Mouse (Mus musculus) G1E (cell line): ENCODE results near the gene Edem1.

Source experiments
- CTCF ChIP-seq: IDR thresholded peaks from 2 replicates; pipeline ENCODE4 v1.5.1; 2012; ENCODE audit warnings: low read depth, low read length, inconsistent platforms, mixed read lengths
- GATA1 ChIP-seq: IDR thresholded peaks from 2 replicates; pipeline ENCODE4 v1.6.1; 2012; ENCODE audit warnings: borderline replicate concordance, low read length, inconsistent platforms, mixed read lengths
- GATA2 ChIP-seq: IDR thresholded peaks from 2 replicates; pipeline ENCODE4 v1.6.1; 2012; ENCODE audit warnings: low read depth, low read length, inconsistent platforms, borderline replicate concordance
- POLR2AphosphoS5 ChIP-seq: IDR thresholded peaks from 2 replicates; pipeline ENCODE4 v1.6.1; 2012; ENCODE audit warnings: low read depth, low read length, inconsistent platforms; ENCODE audit not compliant: insufficient replicate concordance
- TAL1 ChIP-seq: conservative IDR thresholded peaks from 2 replicates; pipeline ENCODE4 v1.6.1; 2012; ENCODE audit warnings: low read depth, low read length, inconsistent platforms, mixed read lengths

GRCm38 (mm10) chr6:108858583-108858982 is 30.1 kb downstream of the Edem1 start:
- TF ChIP-seq CTCF (no peak), GATA1 (no peak), POLR2AphosphoS5 (no peak), TAL1 (no peak), GATA2 (no peak)
